Mouse (Mus musculus) ES-E14 (cell line): Measurements from ENCODE around the gene Ykt6.

ENCODE experiments used
- CHD2 ChIP-seq: IDR thresholded peaks from 2 replicates; pipeline ENCODE4 v1.6.1; 2014; ENCODE audit warnings: mild to moderate bottlenecking, low read depth, low read length, inconsistent platforms
- HCFC1 ChIP-seq: IDR thresholded peaks from 2 replicates; pipeline ENCODE4 v1.6.1; 2012; ENCODE audit warnings: low read length, inconsistent platforms, borderline replicate concordance; ENCODE audit not compliant: insufficient read depth
- ZC3H11A ChIP-seq: IDR thresholded peaks from 2 replicates; pipeline ENCODE4 v1.6.1; 2012; ENCODE audit warnings: low read depth, mild to moderate bottlenecking, inconsistent platforms, low read length, borderline replicate concordance
- ZNF384 ChIP-seq: IDR thresholded peaks from 2 replicates; pipeline ENCODE4 v1.6.1; 2012; ENCODE audit warnings: low read depth, low read length, inconsistent platforms

DNA sequence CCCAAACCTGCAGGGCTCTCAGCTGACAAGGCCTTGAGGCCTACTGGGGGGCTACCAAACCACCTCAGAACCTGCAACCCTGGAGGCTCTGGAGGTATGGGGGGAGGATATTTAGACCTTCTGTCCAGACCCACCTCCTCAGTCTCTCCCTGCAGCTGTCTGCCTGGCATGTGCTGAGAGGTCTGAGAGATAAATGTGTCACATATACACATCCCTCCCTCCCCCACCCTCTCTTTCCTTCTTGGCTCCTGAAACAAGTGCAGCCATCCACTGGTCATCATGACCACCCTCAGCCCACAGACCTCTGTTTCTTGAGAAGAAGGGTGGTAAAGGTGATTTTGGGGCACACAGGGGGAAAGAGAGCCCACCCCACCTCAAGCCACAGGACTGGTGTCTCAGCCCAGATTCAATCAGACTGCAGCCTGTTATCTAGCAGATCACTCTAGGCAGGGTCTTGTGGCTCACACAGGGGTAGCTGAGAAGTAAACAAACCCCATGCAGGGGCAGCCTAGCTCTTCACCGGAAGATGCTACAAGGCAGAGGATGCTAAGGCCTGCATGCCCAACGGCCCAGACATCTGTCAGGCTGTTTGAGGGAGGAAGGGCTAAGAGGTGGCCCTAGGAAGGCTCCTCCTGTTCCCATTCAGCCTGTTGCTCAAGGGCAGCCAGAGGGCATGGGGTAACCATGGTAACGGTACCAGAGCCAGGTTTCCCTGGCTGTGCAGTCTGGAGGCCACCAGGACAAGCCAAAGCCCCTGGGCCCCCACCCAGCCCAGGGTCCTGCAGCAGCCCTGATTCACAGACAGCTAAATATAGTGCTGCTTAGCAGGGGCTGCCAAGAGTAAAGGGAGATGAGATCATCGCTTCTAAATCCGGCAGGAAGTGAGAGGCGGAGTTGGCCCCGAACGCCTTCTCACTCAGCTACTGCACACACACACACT lies 44.6 kb downstream of the Ykt6 start:
- TF ChIP-seq ZC3H11A (no peak), HCFC1 (no peak), ZNF384 (no peak), CHD2 (no peak)
